Comparison of ENCODE assay signal across 8 mouse cellular contexts in the genomic region with DNA sequence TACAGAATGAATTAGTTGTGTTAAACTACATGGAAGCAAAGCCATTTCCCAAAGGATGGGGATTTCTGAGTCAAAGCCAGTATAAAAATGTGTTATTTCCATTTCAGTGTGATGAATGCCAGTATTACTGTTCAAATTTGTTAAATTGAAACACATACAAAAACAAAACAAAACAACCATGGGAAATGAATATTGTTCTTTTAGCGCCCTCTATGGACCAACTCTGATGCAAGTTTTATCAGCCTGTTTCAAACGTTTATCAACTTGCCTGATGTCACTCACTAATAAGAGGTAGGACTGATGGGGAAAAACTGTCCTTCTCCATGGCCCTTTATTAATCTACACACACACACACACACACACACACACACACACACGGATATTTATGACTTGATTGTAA. TPM values are rescaled to one million over a fixed set of nuclear protein-coding genes. Genes with fewer than 3 reads are reported as not detected.
DNase-seq lines count a peak whose midpoint lies in the region; ATAC-seq and TF ChIP-seq lines count a peak whose summit lies in the region.

No protein-coding gene starts in this region.

- no peaks in the 10 kb centered on the region for H3K4me1 ChIP-seq in G1E (ENCODE audit: insufficient read depth, low read depth, low read length)

- no peak for ATAC-seq in G1E (ENCODE audit: extremely low read depth, insufficient number of reproducible peaks, low FRiP score, poor library complexity, severe bottlenecking)

- no peaks in the 10 kb centered on the region for H3K9me3 ChIP-seq in G1E (replicated peaks)

- no peak overlapping the region for H3K27ac ChIP-seq in left cerebral cortex, adult 2 months

- DNase-seq in gastrocnemius, adult 18-20 months (ENCODE audit: low spot score): peak; percentile 30
- DNase-seq in gastrocnemius, postnatal 36 days: no peak
- no peak for DNase-seq in left cerebral cortex, adult 2 months (ENCODE audit: extremely low spot score in 1 of 2, low spot score in 2 of 2)
- DNase-seq in left cerebral cortex, postnatal 10 days (ENCODE audit: extremely low spot score in 1 of 2, low spot score in 2 of 2): no peak
- DNase-seq in G1E (ENCODE audit: low spot score): peak; percentile 25
- peak; percentile 66 for DNase-seq in embryo, embryonic 11 days
- no peak for DNase-seq in right cerebral cortex, postnatal 36 days (ENCODE audit: low spot score in 2 of 2)
- no peak for DNase-seq in adrenal gland, adult 2 months

- H3K27me3 ChIP-seq in G1E (ENCODE audit: insufficient read depth, low read length): peaks cover 19% of the 10 kb centered on the region

- H3K36me3 ChIP-seq in G1E (replicated peaks): no peaks in the 10 kb centered on the region

- TF ChIP-seq CTCF in left cerebral cortex, adult 2 months (IDR thresholded peaks at IDR 0.05): peak; percentile 73
- TF ChIP-seq CTCF in G1E (IDR thresholded peaks at IDR 0.05; ENCODE audit: low read depth, low read length): 0 out of 2 replicates have a peak, but pooled peaks have one; percentile 33

- intact Hi-C loops in gastrocnemius, postnatal 36 days (cut with DNase I): no loop called here
- intact Hi-C loops in left cerebral cortex, adult 2 months (cut with DNase I): loop anchor here (1.0 to 5.0 kb wide), 2 partner anchors 280 to 621 kb away; no protein-coding TSS in a partner anchor
- intact Hi-C loops in left cerebral cortex, postnatal 10 days (cut with DNase I): loop anchor here (2.0 to 10.0 kb wide), 2 partner anchors 280 to 618 kb away; no protein-coding TSS in a partner anchor

- H3K4me3 ChIP-seq in left cerebral cortex, adult 2 months: no peak overlapping the region
- no peak overlapping the region for H3K4me3 ChIP-seq in G1E (ENCODE audit: low read depth, low read length)

RNA-seq across cellular contexts. Expression of a gene that starts 7.8 kb away (rescaled TPM):
- total RNA-seq in gastrocnemius, adult 18-20 months (2021): under 1 TPM; 0.07 to 0.48 TPM
- total RNA-seq in gastrocnemius, postnatal 36 days (2021): not detected
- total RNA-seq in left cerebral cortex, adult 2 months (2021): 10 to 100 TPM; 30.0 to 34.8 TPM
- 10 to 100 TPM; 22.3 to 37.3 TPM for total RNA-seq in left cerebral cortex, postnatal 10 days (2021)
- not detected in 2 replicates for total RNA-seq in G1E (2014; fragmentation: Nextera tagmentation)
- 0.06 and 0.11 TPM in 2 replicates for total RNA-seq in G1E (2017)
- polyA plus RNA-seq in G1E (2012): not detected in 2 replicates
- 1 to 10 TPM in 1 of 2 experiments, under 1 TPM in 1; 0.09 to 1.8 TPM for total RNA-seq in adrenal gland, adult 2 months (2021)
- polyA plus RNA-seq in adrenal gland, adult 2 months (2012; rRNA removed): not detected in 2 replicates

RNA-seq across cellular contexts. Expression of a gene that starts 8.4 kb away (rescaled TPM):
- total RNA-seq in gastrocnemius, adult 18-20 months (2021): 1 to 10 TPM; 1.4 to 1.6 TPM
- total RNA-seq in gastrocnemius, postnatal 36 days (2021): 1 to 10 TPM; 1.8 to 2.4 TPM
- 10 to 100 TPM; 44.6 to 46.4 TPM for total RNA-seq in left cerebral cortex, adult 2 months (2021)
- total RNA-seq in left cerebral cortex, postnatal 10 days (2021): 10 to 100 TPM; 68.2 to 68.6 TPM
- total RNA-seq in G1E (2014; fragmentation: Nextera tagmentation) (150 and 155 TPM in 2 replicates), G1E (2017) (84.6 and 89.2 TPM in 2 replicates)
- 26.5 and 27.8 TPM in 2 replicates for polyA plus RNA-seq in G1E (2012)
- 10 to 100 TPM; 59.4 to 76.1 TPM for total RNA-seq in adrenal gland, adult 2 months (2021)
- 12.9 and 14.3 TPM in 2 replicates for polyA plus RNA-seq in adrenal gland, adult 2 months (2012; rRNA removed)

Comparison
In these comparisons a context has a peak if more than half of its experiments do, and no peak if none do; other contexts are left out.
1. DNase-seq: peak in gastrocnemius, adult 18-20 months (single experiment), G1E (single experiment) and embryo, embryonic 11 days (single experiment); none in gastrocnemius, postnatal 36 days (0 of 2), left cerebral cortex, adult 2 months (0 of 2), left cerebral cortex, postnatal 10 days (0 of 2), right cerebral cortex, postnatal 36 days (0 of 2) and adrenal gland, adult 2 months (single experiment).
2. RNA of a gene that starts 7.8 kb away (total RNA-seq): 22.3 to 37.3 TPM in left cerebral cortex, postnatal 10 days and 30.0 to 34.8 TPM in left cerebral cortex, adult 2 months; 0.09 to 1.8 TPM in adrenal gland, adult 2 months, 0.07 to 0.48 TPM in gastrocnemius, adult 18-20 months, 0.06 to 0.11 TPM in G1E and not detected in gastrocnemius, postnatal 36 days; every median in the first group is over 4 times any median in the second.
3. RNA of a gene that starts 8.4 kb away (total RNA-seq): 84.6 to 155 TPM in G1E, 59.4 to 76.1 TPM in adrenal gland, adult 2 months, 68.2 to 68.6 TPM in left cerebral cortex, postnatal 10 days and 44.6 to 46.4 TPM in left cerebral cortex, adult 2 months; 1.8 to 2.4 TPM in gastrocnemius, postnatal 36 days and 1.4 to 1.6 TPM in gastrocnemius, adult 18-20 months; every median in the first group is over 10 times any median in the second.